Mouse (Mus musculus) heart, postnatal 4 days (tissue): ENCODE results near the gene Fgfr1op. TPM values are rescaled to one million over a fixed set of nuclear protein-coding genes. Genes with fewer than 3 reads are reported as not detected.

Experiments
- DNase-seq: peaks from one replicate; pipeline ENCODE4 v3.0.0; 2021
- total RNA-seq, 2 experiments: library from RNA; stranded (reverse); gene quantifications; 2 replicates each; pipeline ENCODE4 v1.2.3; 2021

Fgfr1op gene
- total RNA-seq, 2 experiments from 2014 or later: 16.0 to 21.0 TPM

DNA sequence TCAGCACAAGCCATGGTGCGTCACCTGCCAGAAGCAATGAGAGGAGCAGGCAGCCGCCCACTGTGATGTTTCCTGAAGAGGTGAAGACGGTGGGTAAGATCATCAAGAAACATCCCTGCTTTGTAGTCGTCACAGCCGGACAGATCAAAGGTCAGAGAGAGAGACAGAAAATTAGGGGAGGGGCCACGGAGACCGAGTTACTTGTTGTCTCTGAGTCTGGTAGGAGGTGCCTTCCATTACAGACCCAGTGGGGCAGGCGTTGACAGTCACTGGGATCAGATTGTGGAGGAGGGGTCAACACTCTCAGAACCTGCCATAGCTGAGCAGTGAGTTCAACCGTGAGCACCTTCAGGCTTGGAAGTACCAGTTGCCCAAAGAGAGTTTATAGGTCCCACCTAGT is 63.3 kb downstream of the Fgfr1op start:
- no peak for DNase-seq

DNA sequence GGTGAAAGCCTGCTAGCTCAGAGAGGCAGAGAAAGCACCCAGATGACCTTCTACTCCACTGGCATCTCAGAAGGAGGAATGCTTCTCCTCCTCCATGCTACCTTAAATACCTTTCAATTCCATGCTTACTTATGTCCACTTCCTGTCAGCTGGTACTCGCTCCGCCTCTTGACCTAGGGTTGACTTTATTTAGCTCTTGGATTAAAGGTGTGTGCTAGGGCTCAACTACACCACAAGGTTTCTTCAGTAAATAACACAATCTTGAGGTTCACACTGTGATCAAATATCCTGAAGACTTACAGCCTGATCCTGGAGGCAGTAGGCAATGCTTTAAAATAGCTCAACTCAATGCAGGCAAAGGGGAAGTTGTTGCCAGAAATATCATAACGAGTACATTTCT is 64.3 kb downstream of the Fgfr1op start:
- no peak for DNase-seq

DNA sequence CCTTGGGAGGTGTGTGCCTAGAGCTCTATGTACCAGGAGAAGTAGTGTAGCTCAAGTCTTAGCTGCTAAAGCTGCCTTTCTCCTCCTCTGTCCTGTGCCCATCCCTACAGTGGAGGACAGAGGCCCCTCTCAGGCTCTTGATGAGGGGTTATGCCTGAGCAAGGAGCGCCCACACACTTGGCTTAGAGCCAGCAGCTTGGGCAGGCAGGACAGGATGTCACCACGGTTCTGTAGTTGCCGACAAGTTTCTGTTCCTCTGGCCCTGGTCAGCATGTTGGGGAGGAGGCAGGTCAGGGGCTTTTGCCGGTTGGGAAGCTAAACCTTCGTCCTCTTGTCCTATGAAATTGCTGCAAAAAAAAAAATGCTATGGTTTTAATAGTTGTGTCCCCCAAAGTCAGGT is 66.8 kb downstream of the Fgfr1op start:
- peak; percentile 33 for DNase-seq

DNA sequence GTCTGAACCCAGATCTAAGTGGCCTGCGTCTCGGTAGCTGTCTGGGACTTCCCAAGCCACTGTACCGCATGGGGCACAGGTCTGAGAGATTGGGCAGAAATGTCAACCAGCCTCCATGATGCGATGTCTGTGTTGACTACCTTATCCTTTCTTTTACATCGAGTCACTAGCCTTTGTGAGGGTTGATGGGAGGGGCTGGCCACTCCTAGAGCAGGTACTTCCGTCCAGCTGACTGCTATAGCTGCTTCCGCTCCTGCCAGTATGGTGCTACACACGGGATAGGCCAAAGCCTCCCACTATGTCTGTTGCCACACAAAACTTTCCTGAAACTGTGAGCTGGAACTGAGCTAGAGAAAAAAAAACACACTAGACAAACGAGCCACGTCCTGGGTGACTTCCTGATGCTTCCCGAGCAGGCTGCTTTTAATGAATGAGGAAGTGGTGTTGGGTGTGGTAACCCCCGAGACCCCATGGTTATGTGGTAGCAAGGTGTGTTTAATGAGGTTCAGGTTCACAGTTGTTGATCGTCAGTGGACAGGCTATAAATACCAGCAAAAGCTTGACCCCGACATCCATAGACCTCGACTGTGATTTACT is 68.4 kb downstream of the Fgfr1op start:
- no peak for DNase-seq

DNA sequence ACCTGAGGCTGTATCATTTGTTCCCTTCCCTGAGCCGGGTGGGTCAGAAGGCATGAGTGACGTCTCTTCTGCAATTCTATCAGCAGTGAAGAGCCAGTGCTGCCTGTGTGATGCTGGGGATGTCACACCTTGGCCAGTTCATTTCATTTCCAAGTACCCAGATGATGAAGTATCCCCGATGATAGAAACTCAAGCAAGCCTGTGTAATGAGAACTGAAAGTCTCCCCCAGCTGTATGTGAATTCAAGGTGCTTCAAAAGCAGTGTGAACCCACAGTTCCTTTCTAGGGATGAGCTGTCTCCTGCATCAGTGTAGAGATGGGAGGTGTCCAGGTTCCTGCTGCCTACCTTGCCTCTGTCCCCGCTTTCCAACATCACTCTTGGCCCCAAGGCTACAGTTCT is 69.2 kb downstream of the Fgfr1op start:
- no peak for DNase-seq

DNA sequence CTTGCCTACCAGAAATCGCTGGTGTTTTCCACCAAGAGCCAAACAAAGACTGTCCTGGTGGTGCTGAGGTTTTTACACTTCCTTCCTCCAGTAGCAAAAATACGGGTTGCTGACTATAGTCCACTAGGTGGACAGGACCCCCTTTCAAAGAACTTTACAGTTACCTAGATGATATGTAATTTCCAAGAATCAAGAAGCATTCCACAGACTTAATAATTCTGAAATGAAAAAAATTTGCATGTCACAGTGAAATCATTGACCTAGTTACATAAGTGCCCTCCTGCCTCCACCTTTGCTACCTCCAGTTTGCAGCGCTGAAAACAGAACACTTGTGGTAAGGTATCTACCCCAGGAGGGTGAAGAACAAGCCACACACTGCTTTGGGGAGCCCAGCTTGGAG is 70.4 kb downstream of the Fgfr1op start, which contains the start of gene Ccr6:
Gene Ccr6 (plus strand): TSS at position 301 of the 400 bp plus-strand sequence.
- DNase-seq: no peak

DNA sequence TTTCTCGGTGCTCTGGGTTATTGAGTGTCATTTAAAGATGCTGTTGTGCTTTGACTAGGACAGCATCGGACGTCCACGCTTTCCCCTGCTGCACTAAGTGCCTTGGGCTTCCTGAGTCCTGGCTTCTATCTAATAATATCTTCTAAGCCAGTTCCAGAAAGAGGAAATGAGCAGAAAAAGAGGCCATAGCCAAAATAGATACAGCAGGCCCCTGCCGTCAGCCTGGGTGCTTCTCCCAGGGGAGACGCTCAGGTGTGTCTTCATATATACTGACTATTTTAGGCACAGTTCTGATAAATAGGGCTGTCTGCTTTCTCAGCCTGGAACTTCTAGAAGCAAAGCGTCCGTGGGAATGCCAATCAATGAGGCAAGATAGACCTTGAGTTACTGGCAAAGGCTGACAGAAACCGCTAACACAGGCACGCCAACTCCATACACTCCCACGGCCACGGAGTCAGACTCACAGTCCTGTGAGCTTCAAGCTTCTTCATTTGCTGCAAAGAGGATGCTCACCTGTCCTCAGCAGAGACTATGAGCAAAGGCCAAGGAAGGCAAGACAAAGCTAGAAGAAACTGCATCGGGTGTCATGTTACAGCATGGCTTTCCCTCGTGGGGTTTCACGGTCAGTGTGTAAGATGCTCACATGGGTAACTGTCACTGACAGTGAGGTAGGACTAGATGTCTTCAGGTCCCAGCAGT is 72.9 kb downstream of the Fgfr1op start:
- DNase-seq: no peak

DNA sequence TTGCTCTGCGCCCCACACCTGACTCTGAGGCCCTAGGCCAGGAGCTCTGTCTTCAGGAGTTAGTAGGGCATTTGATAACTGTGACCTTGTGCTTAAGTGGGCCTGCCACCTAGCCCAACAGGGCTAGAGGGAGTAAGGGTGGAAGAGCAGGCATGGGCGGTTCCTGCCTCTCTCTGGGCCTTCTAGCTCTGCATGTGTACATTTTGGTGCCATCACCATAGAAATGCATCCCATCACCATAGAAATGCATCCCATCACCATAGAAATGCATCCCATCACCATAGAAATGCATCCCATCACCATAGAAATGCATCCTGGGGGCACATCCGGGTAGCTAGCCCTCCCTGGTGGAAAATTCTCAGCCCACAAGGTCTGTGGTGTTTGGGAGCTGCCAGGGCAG is 74.3 kb downstream of the Fgfr1op start:
- DNase-seq: no peak

DNA sequence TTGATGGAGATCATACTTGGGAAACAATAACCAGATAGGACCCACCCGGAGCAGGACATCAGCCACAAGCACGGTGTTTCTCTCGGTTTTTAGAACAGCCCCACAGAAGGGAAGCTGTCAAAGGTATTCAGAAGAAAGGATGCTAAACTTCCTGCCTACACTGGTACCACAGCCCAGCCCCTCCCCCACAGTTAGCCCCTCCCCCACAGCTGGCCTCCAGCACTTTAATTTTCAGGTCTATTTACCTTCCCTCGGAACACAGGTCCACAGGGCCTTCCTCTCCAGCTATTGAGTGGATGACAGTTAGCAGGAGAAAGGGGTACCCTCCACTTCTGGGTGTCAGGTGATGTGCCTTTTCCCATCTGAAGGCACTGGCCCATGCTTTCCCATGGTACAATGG is 75.2 kb downstream of the Fgfr1op start:
- DNase-seq: no peak

DNA sequence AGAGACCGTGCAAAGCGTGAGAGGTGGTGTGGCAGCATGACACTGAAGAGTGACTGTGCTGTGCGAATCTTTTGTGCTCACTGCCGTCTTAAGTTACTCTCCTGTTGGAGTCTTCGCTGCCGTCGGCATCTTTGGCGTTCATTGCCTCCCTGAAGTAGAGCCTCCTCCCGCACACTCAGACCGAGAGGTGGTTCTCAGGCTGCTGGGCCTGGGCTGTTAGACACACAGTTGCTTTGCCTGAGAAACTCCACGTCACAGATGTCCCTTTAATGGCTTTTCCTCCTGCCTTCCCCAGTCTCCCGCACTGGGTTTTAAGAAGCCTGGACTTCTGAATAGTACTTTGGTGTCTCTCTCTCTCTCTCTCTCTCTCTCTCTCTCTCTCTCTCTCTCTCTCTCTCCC is 76.3 kb downstream of the Fgfr1op start:
- DNase-seq: no peak

DNA sequence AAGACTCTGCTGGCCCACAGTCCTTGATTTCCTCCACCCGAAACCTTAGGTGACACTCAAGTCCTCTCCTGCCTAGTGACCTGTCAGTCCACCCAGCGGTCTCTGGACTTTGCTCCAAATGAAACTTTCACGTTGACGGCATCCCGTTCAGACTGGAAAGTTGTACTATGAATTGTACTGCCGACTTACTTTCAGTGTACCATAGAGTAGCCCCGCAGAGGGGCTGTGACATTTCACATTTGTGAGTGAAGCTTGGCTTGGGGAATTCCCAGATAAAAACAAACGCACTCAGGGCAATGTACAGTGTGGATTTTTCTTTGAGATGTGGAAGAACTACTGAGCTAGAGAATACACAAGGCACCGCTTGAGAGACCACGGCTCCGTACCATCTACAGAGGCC is 76.9 kb downstream of the Fgfr1op start:
- no peak for DNase-seq

DNA sequence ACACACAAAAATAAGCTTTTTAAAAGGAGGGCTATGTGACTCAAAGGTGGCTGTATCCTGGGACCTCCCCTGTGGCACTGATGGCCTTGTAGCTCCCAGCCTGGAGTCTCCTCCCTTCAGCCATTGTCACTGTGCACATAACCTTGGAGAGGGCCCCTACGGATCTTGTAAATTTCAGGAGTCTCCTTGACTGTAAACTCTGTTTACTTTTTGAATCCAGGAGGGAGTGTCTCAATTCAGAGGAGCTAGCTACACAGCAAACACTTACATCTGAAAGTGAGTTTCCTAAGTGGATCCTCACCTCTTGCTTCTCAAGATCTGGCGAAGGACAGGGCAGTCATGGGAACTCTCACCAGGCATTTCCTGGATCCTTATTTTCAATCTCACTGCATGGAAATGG is 78.8 kb downstream of the Fgfr1op start:
- DNase-seq: no peak

DNA sequence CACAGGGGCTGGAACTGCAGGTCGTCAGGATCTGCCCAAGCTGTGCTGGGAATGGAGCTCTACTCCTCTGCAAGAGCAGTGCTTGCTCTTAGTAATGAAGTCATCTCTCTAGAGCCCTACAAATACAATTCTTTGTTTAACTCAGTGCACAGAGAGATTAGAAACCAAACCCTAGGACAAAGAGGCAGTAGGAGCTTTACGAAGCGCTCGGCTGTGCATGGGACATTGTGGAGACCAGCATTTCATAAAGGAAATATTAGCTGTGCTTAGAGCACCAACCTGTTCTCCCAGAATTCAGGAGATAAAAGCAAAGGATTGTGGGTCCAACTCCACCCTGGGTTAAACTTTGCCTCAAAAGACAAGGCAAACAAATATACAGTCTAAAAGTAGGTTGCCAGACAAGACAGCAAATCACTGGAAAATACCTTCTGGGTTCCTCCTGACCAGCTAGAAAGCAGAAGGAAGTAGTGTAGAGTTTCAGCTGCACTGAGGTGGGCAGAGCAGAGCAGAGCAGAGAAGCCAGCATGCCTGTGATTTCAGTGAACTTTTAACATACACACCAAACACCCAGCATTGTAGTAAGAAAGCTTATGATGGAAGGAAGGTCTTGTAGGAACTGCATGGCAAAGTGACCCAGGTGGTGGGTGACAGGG is 80.9 kb downstream of the Fgfr1op start:
- DNase-seq: no peak

Other genes starting within 250 kb of the Fgfr1op start
- gene Tagap, start 239.5 kb upstream of the Fgfr1op start, total RNA-seq: 1 to 10 TPM; 1.9 to 2.5 TPM
- 10 to 100 TPM; 41.3 to 44.9 TPM for gene Rsph3a, start 219.9 kb upstream of the Fgfr1op start, total RNA-seq
- under 1 TPM in 1 of 2 experiments, not detected in 1; 0.12 TPM for gene Gm49673, start 17.7 kb upstream of the Fgfr1op start, total RNA-seq
- gene Rnaset2a, start 17.4 kb upstream of the Fgfr1op start, total RNA-seq: 10 to 100 TPM; 22.8 to 23.0 TPM
- gene Ccr6, start 70.5 kb downstream of the Fgfr1op start, total RNA-seq: not detected
- 100 to 1,000 TPM; 250 to 257 TPM for gene Mpc1, start 117.4 kb downstream of the Fgfr1op start, total RNA-seq
- gene Sft2d1, start 145.6 kb downstream of the Fgfr1op start, total RNA-seq: 10 to 100 TPM; 28.6 to 31.6 TPM
- gene Prr18, start 172.0 kb downstream of the Fgfr1op start, total RNA-seq: under 1 TPM; 0.17 to 0.18 TPM
- under 1 TPM; 0.48 to 0.56 TPM for gene T2, start 190.5 kb downstream of the Fgfr1op start, total RNA-seq